Mouse (Mus musculus): ENCODE data around the gene Rad54l2.

The Rad54l2 gene

DNA sequence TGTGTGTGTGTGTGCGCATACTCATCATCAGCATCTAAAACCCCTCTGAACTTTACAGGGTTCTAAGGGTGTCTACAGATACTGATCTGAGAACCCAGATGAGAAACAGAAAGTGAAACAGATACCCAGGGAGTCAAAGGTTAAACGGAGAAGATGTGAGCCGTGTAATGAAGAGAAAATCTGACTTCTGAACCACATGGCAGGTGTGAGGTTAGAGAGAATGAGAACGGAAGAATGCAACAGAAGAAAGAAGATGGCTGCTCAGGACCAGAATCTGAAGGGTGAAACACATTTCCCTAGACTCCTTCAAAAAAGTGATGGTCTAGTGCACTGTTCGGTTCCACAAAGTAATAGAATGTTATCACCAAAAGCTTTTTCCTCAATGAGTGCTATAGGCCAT, 36.9 kb downstream of the Rad54l2 start:
- DNase-seq (ENCODE audit: low spot score in 2 of 2) = no peak

DNA sequence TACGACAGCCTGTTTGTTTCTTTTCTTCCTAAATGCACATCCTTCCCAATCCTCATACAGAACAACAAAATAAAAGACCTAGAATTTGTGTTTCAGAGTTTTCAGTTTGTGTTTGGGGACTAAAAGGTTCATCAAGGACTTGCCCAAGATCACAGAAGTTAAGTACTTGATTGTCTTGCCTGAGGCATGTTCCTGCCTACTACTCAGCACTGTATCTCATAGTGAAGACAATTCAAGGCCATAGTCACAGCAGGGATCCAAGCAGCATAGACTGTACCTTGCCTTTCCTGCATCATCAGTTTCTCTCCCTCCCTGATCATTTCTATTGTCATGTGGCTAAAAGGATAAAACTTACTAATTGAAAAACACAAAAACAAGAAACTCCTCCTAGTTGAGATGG, 49.0 kb downstream of the Rad54l2 start:
- no peak for DNase-seq (ENCODE audit: low spot score in 2 of 2)

- DNase-seq (ENCODE audit: low spot score in 2 of 2) = no peak
Measured at GRCm38 (mm10) chr9:106739056-106739455, 49.9 kb downstream of the Rad54l2 start.

DNA sequence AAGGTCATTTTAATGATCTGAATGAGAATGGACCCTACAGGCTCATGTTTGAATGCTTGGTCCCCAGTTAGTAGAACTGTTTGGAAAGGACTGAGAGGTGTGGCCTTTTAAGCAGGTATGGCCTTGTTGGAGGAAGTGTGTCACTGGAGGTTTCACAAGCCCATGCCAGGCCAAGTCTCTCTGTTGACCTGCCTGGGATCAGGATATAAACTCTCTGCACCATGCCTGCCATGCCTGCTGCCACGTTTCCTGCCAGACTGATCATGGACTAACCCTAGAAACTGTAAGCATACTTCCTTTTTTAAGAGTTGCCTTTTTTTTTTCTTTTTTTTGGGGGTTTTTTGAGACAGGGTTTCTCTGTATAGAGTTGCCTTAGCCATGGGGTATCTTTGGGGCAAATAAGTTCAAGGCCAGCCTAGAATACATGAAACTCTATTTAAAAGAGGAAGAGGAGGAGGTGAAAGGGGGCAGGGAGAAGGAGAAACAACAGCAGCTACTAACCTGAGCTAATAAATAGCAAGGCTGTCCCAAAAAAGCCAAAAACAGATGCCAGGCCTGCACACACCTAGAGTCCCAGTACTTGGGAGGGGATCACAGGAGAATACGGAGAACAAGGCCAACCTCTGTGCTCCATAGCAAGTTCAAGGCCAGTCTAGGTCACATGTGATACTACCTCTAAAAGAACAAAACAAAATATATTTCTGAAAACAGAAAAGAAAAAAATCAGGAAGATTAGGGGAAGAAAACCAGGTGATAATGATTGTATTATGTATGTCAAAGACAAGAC, 50.6 kb downstream of the Rad54l2 start:
- DNase-seq (ENCODE audit: low spot score in 2 of 2) = no peak

DNA sequence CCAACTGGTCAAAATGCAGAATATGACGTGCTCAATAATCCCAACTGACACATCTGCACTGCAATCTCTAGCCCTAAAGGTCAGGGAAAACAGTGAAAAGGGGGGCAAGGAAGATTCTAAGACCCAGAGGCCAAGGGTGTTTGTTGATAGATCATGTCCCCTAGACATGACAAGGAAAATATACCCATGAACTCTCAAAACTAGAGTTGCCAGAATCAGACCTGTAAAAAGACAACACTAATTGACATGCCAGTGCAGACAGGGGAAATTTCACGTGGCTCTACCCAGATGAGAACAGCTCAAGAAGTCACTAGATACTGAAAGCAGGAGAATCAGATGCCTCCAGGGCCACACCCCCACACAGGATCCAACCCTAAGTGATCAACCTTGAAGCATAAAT, 55.3 kb downstream of the Rad54l2 start:
- DNase-seq (ENCODE audit: low spot score in 2 of 2) = no peak

DNA sequence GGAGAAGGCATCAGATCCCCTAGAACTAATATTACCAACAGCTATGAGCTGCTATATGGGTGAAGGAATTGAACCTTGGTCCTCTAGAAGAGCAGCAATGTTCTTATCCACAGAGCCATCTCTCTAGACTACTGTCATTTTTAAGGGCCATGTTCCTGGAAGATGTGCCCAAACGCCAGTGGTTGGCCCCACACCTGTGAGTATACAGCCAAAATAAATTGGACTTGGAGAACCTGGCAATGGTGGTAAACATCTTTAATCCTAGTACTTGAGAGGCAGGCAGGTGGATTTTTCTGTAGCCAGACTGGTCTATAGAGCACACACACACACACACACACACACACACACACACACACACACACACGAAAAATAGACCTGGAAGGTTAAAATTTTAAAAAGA, 59.6 kb downstream of the Rad54l2 start:
- DNase-seq (ENCODE audit: low spot score in 2 of 2) = no peak

DNA sequence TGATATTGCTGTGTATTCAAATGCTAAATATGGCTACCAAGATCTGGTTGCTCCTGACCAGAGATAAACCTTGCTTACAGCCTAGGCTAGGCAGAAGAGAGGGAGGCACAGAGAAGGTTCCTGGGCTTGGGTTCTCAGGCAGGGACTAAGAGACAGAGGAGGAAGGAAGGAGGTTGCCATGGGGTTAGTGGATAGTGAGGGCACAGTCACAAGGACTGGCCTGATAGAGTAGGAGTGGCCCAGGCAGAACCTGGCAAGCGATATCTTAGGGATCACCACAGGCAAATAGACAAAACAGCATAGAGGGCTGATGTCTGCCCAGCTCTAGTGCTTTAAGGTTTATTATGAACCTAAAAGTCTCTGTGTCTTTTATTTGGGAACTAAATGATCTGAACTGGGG, 62.1 kb downstream of the Rad54l2 start:
- DNase-seq (ENCODE audit: low spot score in 2 of 2) = no peak

GRCm38 (mm10) chr9:106725435-106725834, 63.6 kb downstream of the Rad54l2 start:
- no peak for DNase-seq (ENCODE audit: low spot score in 2 of 2)

- DNase-seq (ENCODE audit: low spot score in 2 of 2) = no peak
Measured at GRCm38 (mm10) chr9:106724864-106725263, 64.1 kb downstream of the Rad54l2 start.

GRCm38 (mm10) chr9:106716729-106717128, 72.3 kb downstream of the Rad54l2 start:
- no peak for DNase-seq (ENCODE audit: low spot score in 2 of 2)

DNA sequence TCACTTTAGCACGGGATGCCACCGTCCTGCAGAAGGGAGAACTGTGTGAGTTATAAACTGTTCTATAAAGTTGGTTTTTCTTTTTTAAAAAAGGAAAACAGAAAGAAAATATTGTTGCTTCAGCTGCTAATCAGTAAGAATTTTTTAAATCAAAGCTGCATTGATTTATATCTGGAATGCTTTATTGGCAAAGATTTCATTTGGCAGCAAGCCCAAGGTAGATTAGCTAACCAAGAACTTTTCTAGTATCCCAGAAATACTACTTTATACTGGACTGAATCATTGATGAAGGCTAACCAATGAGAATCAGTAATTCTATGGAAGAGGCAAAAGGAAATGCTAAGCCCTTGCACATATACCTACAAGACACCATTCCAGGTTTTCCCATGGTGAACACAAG, 72.8 kb downstream of the Rad54l2 start:
- DNase-seq (ENCODE audit: low spot score in 2 of 2) = no peak

GRCm38 (mm10) chr9:106712470-106712869, 76.5 kb downstream of the Rad54l2 start:
- DNase-seq (ENCODE audit: low spot score in 2 of 2) = no peak

DNA sequence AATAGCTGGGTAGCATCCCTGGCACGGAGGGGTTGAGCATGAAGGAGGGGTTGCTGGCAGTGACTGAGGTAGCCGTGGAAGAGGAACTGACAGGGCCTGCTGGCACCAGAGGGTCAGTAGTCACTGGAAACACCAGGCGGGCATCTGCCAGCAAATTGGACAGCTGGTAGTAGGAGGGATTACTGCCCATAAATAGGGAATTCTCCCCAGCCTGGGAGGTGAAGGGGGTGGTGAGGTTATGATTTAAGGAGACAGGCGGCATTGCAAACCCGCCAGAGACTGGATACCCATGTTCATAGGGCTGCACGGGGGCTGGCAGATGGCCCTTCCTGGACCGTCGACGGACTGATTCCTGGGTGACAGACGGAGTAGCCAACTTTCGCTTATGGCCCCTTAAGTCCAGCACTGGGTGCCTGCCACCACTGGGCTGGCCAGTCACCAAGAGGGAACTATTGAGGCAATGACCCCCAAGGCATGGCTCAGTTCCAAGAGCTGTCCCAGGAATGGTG, 96.0 kb downstream of the Rad54l2 start:
- DNase-seq (ENCODE audit: low spot score in 2 of 2) = peak in 1 of 2 experiments; percentile 69

GRCm38 (mm10) chr9:106688834-106689233, 100.2 kb downstream of the Rad54l2 start:
- no peak for DNase-seq (ENCODE audit: low spot score in 2 of 2)

GRCm38 (mm10) chr9:106686983-106687650, 101.9 kb downstream of the Rad54l2 start:
- DNase-seq (ENCODE audit: low spot score in 2 of 2) = peak; percentile 62 to 75

- DNase-seq (ENCODE audit: low spot score in 2 of 2) = peak; percentile 29 to 68
Measured at GRCm38 (mm10) chr9:106685249-106686101, 103.5 kb downstream of the Rad54l2 start, which contains the start of gene Tex264. TSS of gene Tex264 (minus strand) at chr9:106685927.

- DNase-seq (ENCODE audit: low spot score in 2 of 2) = no peak
Measured at GRCm38 (mm10) chr9:106684918-106685248, 104.1 kb downstream of the Rad54l2 start.

DNA sequence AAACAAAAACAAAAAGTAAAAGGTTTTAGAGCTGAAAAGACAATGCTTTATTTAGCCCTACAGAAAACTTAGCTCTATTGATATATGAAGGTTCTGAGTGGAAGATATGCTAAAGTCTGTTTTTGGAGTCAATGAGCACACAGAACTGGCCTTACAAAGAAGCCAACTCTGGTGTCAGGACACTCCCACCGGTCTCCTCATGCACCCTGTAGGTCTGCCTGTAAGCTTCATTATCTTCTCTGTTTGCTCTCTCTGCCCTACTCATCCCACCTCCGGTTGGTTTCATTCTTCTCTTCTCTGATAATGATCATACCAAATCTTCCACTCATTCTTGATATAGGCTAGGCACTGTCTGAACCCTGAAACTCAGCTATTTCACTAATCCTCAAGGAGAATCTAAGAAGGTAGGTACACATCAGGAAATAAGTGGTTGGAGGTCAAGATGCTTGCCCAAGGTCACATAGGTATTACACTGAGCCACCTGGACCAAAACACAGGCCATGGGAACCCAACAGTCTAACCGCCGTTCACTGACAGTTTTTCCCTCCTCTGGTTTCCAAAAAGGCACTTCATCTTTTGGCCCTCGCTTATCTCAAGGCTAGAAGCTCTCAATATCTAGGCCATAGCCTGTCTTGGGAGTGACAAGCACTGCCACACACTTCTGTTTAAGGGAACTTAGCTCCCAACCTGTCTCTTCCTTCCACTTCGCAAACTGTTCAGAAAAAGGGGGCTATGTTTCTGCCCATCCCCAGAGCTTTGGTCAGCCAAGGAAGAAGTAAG, 104.7 kb downstream of the Rad54l2 start:
- no peak for DNase-seq (ENCODE audit: low spot score in 2 of 2)

- no peak for DNase-seq (ENCODE audit: low spot score in 2 of 2)
Measured at GRCm38 (mm10) chr9:106681026-106681425, 108.0 kb downstream of the Rad54l2 start.

- DNase-seq (ENCODE audit: low spot score in 2 of 2) = no peak
Measured at GRCm38 (mm10) chr9:106678242-106678641, 110.8 kb downstream of the Rad54l2 start.

GRCm38 (mm10) chr9:106677702-106678101, 111.3 kb downstream of the Rad54l2 start:
- DNase-seq (ENCODE audit: low spot score in 2 of 2) = no peak

Measured in cerebellum, postnatal 4 days (tissue).